Mouse (Mus musculus) ES-E14 (cell line): ENCODE data around the gene Lmf1.

Experiments used
- CHD2 ChIP-seq: IDR thresholded peaks from 2 replicates; pipeline ENCODE4 v1.6.1; 2014; ENCODE audit warnings: mild to moderate bottlenecking, low read depth, low read length, inconsistent platforms
- HCFC1 ChIP-seq: IDR thresholded peaks from 2 replicates; pipeline ENCODE4 v1.6.1; 2012; ENCODE audit warnings: low read length, inconsistent platforms, borderline replicate concordance; ENCODE audit not compliant: insufficient read depth
- MAFK ChIP-seq: IDR thresholded peaks from 2 replicates; pipeline ENCODE4 v1.6.1; 2014; ENCODE audit warnings: mild to moderate bottlenecking, low read depth, low read length, inconsistent platforms; ENCODE audit not compliant: insufficient read depth
- ZC3H11A ChIP-seq: IDR thresholded peaks from 2 replicates; pipeline ENCODE4 v1.6.1; 2012; ENCODE audit warnings: low read depth, mild to moderate bottlenecking, inconsistent platforms, low read length, borderline replicate concordance
- ZNF384 ChIP-seq: IDR thresholded peaks from 2 replicates; pipeline ENCODE4 v1.6.1; 2012; ENCODE audit warnings: low read depth, low read length, inconsistent platforms

DNA sequence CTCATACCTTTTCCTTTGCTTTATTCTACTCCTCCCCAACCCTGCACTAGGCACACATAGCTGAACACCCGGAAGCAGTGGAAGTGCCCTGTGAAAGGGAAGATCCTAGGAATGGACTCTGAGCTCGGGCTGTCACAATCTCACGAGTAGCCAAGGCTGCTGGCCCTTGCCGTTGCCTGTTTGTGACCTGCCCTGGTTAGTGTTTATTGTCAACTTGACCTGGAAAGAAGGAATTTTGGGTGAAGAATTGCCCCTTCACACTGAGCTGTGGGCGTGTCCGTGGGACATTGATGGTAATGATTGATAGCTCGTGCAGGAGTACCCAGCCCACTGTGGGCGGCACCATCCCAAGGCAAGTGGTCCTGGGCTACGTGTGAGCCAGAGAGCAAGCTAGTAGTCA lies 5.8 kb downstream of the Lmf1 start:
- TF ChIP-seq CHD2 (no peak), HCFC1 (no peak), ZC3H11A (no peak), ZNF384 (no peak), MAFK (no peak)
